ENCODE assay signal across 8 mouse cellular contexts in genomic region chr5:118464931-118465801, GRCm38 (mm10).
DNase-seq lines count a peak whose midpoint lies in the region; ATAC-seq lines count a peak whose summit lies in the region.

No protein-coding gene starts in this region.

- no peak; the same call in 1 of the 2 replicates for ATAC-seq in hindbrain, embryonic 14.5 days (ENCODE audit: low FRiP score)
- peak; percentile 87 for ATAC-seq in liver, embryonic 12.5 days

- peaks cover 12% of the 10 kb centered on the region for H3K4me1 ChIP-seq in hindbrain, embryonic 14.5 days (replicated peaks; ENCODE audit: control insufficient read depth, insufficient read depth, low read length)
- peaks cover 47% of the 10 kb centered on the region for H3K4me1 ChIP-seq in liver, embryonic 12.5 days

- no peak overlapping the region for H3K4me3 ChIP-seq in hindbrain, embryonic 14.5 days (replicated peaks; ENCODE audit: low read length)
- peak overlapping the region; percentile 56 for H3K4me3 ChIP-seq in liver, embryonic 12.5 days

- peak overlapping the region; percentile 38; the same call in 1 of the 2 replicates for H3K9ac ChIP-seq in hindbrain, embryonic 14.5 days
- H3K9ac ChIP-seq in liver, embryonic 12.5 days: peak overlapping the region; percentile 72

- no peaks in the 10 kb centered on the region for H3K36me3 ChIP-seq in hindbrain, embryonic 14.5 days (replicated peaks; ENCODE audit: control insufficient read depth, insufficient read depth)
- no peaks in the 10 kb centered on the region for H3K36me3 ChIP-seq in liver, embryonic 12.5 days

- 7% methylated on average over 22 of the region's 22 CpGs for WGBS in hindbrain, embryonic 14.5 days
- WGBS in liver, embryonic 12.5 days (ENCODE audit: insufficient replicate concordance): 4% methylated on average over 22 of the region's 22 CpGs

- H3K9me3 ChIP-seq in hindbrain, embryonic 14.5 days (ENCODE audit: control insufficient read depth, low read length): no peaks in the 10 kb centered on the region
- H3K9me3 ChIP-seq in liver, embryonic 12.5 days (replicated peaks): no peaks in the 10 kb centered on the region

- H3K4me2 ChIP-seq in hindbrain, embryonic 14.5 days (replicated peaks): peak overlapping the region; percentile 40
- peak overlapping the region; percentile 89 for H3K4me2 ChIP-seq in liver, embryonic 12.5 days

- H3K27me3 ChIP-seq in hindbrain, embryonic 14.5 days (ENCODE audit: control insufficient read depth, insufficient read depth, low read length): no peaks in the 10 kb centered on the region
- H3K27me3 ChIP-seq in liver, embryonic 12.5 days (replicated peaks): peaks cover 41% of the 10 kb centered on the region

- H3K27ac ChIP-seq in hindbrain, embryonic 14.5 days: no peak overlapping the region
- peak overlapping the region; percentile 81 for H3K27ac ChIP-seq in liver, embryonic 12.5 days

- peak; percentile 93 for DNase-seq in 3T3-L1 (ENCODE audit: low read depth, low spot score)
- peak; percentile 41 for DNase-seq in adrenal gland, postnatal 14 days
- DNase-seq in forelimb bud, embryonic 11.5 days (ENCODE audit: low read depth, low spot score): peak; percentile 88
- peak; percentile 41 for DNase-seq in hindbrain, embryonic 14.5 days (ENCODE audit: low spot score)
- peak; percentile 47 to 59 for DNase-seq in monocyte, adult 2 months (ENCODE audit: low read depth in 1 of 2, low spot score in 2 of 2)
- peak; percentile 46 for DNase-seq in thymus, postnatal 25 days
- no peak for DNase-seq in cerebellum, adult 9-11 months
